Mouse (Mus musculus): ENCODE data around the gene Olfr1123.
"Not testable (repeated sequence)": the region's sequence is repeated elsewhere in the genome, so short reads cannot be mapped to it uniquely, and the experiment has no call there.

The Olfr1123 gene

GRCm38 (mm10) chr2:87416335-87416734 lies at the start of gene Olfr1123:
TSS of gene Olfr1123 (plus strand) at chr2:87416635.
- no peak for DNase-seq (ENCODE audit: low spot score)

GRCm38 (mm10) chr2:87369595-87369994 lies 46.8 kb upstream of the Olfr1123 start, which contains the start of gene Olfr1121:
TSS of gene Olfr1121 (plus strand) at chr2:87369895.
- DNase-seq (ENCODE audit: low spot score): no peak

DNA sequence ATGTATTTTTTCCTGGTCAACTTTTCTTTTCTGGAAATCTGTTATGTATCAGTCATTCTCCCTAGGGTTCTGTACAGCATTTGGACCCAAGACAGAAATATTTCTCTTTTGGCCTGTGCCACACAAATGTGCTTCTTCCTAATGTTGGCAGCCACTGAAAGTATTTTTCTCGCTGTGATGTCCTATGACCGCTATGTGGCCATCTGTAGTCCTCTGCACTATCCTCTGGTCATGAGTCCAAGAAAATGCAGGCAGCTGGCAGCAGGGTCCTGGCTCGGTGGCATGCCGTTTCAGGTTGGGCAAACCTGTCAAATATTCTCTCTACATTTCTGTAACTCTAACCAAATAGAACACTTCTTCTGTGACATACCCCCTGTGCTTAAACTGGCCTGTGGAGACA lies 44.7 kb upstream of the Olfr1123 start:
- DNase-seq (ENCODE audit: low spot score): peak; percentile 30

GRCm38 (mm10) chr2:87383935-87384334 lies 32.5 kb upstream of the Olfr1123 start:
- DNase-seq (ENCODE audit: low spot score): no peak

- no peak for DNase-seq (ENCODE audit: low spot score)
Observed at GRCm38 (mm10) chr2:87385549-87385948, 30.9 kb upstream of the Olfr1123 start, which contains the start of gene Olfr1122. TSS of gene Olfr1122 (plus strand) at chr2:87385849.

GRCm38 (mm10) chr2:87393605-87394004 lies 22.8 kb upstream of the Olfr1123 start:
- DNase-seq (ENCODE audit: low spot score): not testable (repeated sequence)

- not testable (repeated sequence) for DNase-seq (ENCODE audit: low spot score)
Observed at GRCm38 (mm10) chr2:87394686-87395085, 21.7 kb upstream of the Olfr1123 start.

DNA sequence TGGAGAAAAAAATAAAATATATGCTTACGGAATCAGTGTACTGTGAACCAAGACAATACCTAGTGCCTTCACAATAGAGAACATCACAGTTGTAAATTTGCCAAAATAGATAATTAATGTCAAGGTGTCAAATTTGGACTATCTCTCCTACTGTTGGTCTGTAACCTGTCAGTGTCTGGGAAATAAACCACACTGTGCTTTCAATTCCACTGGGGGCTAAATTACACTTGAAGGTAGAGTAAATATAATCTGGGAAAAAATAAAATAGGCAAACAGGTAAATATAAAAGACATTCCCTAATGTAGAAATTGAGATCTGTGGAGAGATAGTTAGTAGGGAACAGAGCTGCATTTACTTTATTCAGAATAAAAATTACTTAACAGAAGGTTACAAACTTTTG lies 13.5 kb downstream of the Olfr1123 start, which contains the start of gene Olfr1124:
TSS of gene Olfr1124 (plus strand) at position 301 of the 400 bp plus-strand sequence.
- DNase-seq (ENCODE audit: low spot score): no peak

GRCm38 (mm10) chr2:87437731-87438130 lies 21.3 kb downstream of the Olfr1123 start:
- no peak for DNase-seq (ENCODE audit: low spot score)

- no peak for DNase-seq (ENCODE audit: low spot score)
Observed at GRCm38 (mm10) chr2:87453662-87454061, 37.2 kb downstream of the Olfr1123 start, which contains the start of gene Olfr1126. TSS of gene Olfr1126 (plus strand) at chr2:87453962.

DNA sequence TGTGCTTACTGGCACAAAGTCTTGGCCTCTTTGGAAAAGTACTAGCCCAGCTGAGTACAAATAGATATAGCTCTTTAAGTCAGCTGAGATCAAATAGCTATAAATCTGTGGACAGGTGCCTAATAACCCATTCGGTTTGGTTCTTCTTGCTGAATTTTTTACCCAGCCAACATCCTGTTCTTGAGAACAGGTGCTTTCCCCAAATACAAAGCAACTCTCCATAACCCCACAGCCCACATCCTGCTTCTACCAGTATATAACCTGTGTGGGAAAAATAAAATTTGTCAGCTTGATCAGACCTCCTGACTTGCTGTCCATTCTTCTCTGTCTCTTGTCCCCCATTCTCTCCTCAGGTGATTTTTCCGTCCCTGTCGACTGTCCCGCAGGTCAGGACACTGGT lies 45.3 kb downstream of the Olfr1123 start:
- no peak for DNase-seq (ENCODE audit: low spot score)

Measured in testis, postnatal 10 days (tissue).